In the genomic region with DNA sequence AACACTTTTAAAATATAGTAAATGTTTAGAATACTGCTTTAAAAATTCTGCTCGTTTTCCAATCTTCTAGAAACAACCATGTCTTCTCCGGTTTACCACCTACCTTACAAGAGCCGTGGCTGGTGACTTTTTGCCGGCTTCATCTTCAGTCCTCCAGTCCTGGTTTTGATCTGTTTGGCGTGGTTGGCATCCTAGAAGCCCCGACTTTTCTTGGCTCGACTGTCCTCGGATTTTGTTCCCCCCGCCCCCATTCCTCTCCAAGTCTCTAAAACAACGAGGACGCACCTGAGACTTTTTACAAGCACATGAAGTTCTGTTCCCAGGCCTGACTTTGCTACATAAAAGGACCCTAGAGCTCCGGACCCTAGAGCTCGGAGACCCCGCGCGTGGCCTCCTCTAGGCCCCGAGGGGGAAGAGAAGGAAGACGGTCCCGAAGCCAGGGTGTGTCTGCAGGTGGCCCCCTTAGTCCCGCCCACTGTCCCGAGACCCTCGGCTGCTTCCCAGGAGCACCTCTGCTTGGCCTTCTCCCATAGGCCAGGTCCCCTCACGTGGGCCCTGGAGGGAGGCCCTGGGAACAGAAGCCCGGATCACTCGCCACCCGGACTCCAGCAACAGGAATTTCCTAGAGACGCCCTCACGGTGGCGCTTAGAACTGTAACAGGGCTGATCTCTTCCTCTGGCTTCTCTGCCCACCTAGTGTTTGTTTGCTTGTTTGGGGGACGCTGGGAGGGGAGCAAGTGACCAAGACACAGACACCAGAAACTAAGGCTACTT, we compare ENCODE assay signal across 8 mouse cellular contexts.
DNase-seq lines count a peak whose midpoint lies in the region; ATAC-seq lines count a peak whose summit lies in the region.

No protein-coding gene starts in this region.

- H3K27ac ChIP-seq in embryonic facial prominence, embryonic 12.5 days = 0 out of 2 replicates have a peak overlapping the region, but pooled peaks have one; percentile 50
- H3K27ac ChIP-seq in limb, embryonic 11.5 days (replicated peaks; ENCODE audit: low read depth, low read length) = no peak overlapping the region
- H3K27ac ChIP-seq in midbrain, embryonic 12.5 days (replicated peaks) = no peak overlapping the region

- peak; percentile 88 for DNase-seq in 416B (ENCODE audit: low read depth)
- peak; percentile 76 for DNase-seq in adrenal gland, postnatal 25 days
- DNase-seq in heart, adult 18-20 months = peak; percentile 84 to 90
- DNase-seq in kidney, adult 18-20 months = peak; percentile 84
- DNase-seq in limb, embryonic 11.5 days (ENCODE audit: low spot score) = peak; percentile 83
- DNase-seq in spleen, postnatal 36 days (ENCODE audit: low spot score in 2 of 2) = peak; percentile 37 to 40

- peak overlapping the region; percentile 49 for H3K4me3 ChIP-seq in embryonic facial prominence, embryonic 12.5 days
- H3K4me3 ChIP-seq in limb, embryonic 11.5 days (ENCODE audit: low read depth, low read length) = peak overlapping the region; percentile 47
- H3K4me3 ChIP-seq in midbrain, embryonic 12.5 days = peak overlapping the region; percentile 52

- WGBS in embryonic facial prominence, embryonic 12.5 days = 17% methylated on average over 27 of the region's 30 CpGs
- WGBS in limb, embryonic 11.5 days = 22% methylated on average over 23 of the region's 30 CpGs
- 23% methylated on average over 30 of the region's 30 CpGs for WGBS in midbrain, embryonic 12.5 days

- H3K36me3 ChIP-seq in embryonic facial prominence, embryonic 12.5 days = no peaks in the 10 kb centered on the region
- no peaks in the 10 kb centered on the region for H3K36me3 ChIP-seq in limb, embryonic 11.5 days (ENCODE audit: control insufficient read depth, insufficient read depth, low read length)
- H3K36me3 ChIP-seq in midbrain, embryonic 12.5 days = 0 out of 2 replicates have a peak, but pooled peaks cover 3% of the 10 kb centered on the region

- H3K9ac ChIP-seq in embryonic facial prominence, embryonic 12.5 days = peak overlapping the region; percentile 30
- no peak overlapping the region; the same call in 1 of the 2 replicates for H3K9ac ChIP-seq in limb, embryonic 11.5 days (ENCODE audit: low read length)
- no peak overlapping the region; the same call in 1 of the 2 replicates for H3K9ac ChIP-seq in midbrain, embryonic 12.5 days (replicated peaks)

- no peaks in the 10 kb centered on the region for H3K27me3 ChIP-seq in embryonic facial prominence, embryonic 12.5 days
- no peaks in the 10 kb centered on the region for H3K27me3 ChIP-seq in limb, embryonic 11.5 days (ENCODE audit: control insufficient read depth, insufficient read depth, low read length)
- no peaks in the 10 kb centered on the region for H3K27me3 ChIP-seq in midbrain, embryonic 12.5 days

- H3K4me2 ChIP-seq in embryonic facial prominence, embryonic 12.5 days (replicated peaks) = peak overlapping the region; percentile 47
- peak overlapping the region; percentile 44; the same call in 1 of the 2 replicates for H3K4me2 ChIP-seq in limb, embryonic 11.5 days (ENCODE audit: low read depth, severe bottlenecking)
- peak overlapping the region; percentile 53 for H3K4me2 ChIP-seq in midbrain, embryonic 12.5 days (replicated peaks)

- no peaks in the 10 kb centered on the region for H3K4me1 ChIP-seq in embryonic facial prominence, embryonic 12.5 days
- H3K4me1 ChIP-seq in limb, embryonic 11.5 days (ENCODE audit: control insufficient read depth, insufficient read depth, low read length) = no peaks in the 10 kb centered on the region
- 0 out of 2 replicates have a peak, but pooled peaks cover 2% of the 10 kb centered on the region for H3K4me1 ChIP-seq in midbrain, embryonic 12.5 days

- H3K9me3 ChIP-seq in embryonic facial prominence, embryonic 12.5 days = no peaks in the 10 kb centered on the region
- no peaks in the 10 kb centered on the region for H3K9me3 ChIP-seq in limb, embryonic 11.5 days (ENCODE audit: control insufficient read depth, low read length)
- H3K9me3 ChIP-seq in midbrain, embryonic 12.5 days = no peaks in the 10 kb centered on the region

- peak; percentile 94 for ATAC-seq in embryonic facial prominence, embryonic 12.5 days (ENCODE audit: insufficient number of reproducible peaks, insufficient read depth, low FRiP score, low TSS enrichment)
- ATAC-seq in limb, embryonic 11.5 days (ENCODE audit: insufficient number of reproducible peaks, low FRiP score, low TSS enrichment, low read depth) = peak; percentile 97
- ATAC-seq in midbrain, embryonic 12.5 days (ENCODE audit: low FRiP score, low read depth) = peak; percentile 100
